Mouse (Mus musculus) C2C12 (cell line): ENCODE data around the gene Lima1.
"Not testable (repeated sequence)": the region's sequence is repeated elsewhere in the genome, so short reads cannot be mapped to it uniquely, and the experiment has no call there.

ENCODE experiments used
- CTCF ChIP-seq: IDR thresholded peaks from one replicate; pipeline ENCODE4 v1.5.1; 2011; ENCODE audit not compliant: control insufficient read depth, insufficient read depth, insufficient read length
- FOSL1 ChIP-seq: IDR thresholded peaks from one replicate; pipeline ENCODE4 v1.8.0; 2011; ENCODE audit warnings: mild to moderate bottlenecking, low read length; ENCODE audit not compliant: poor library complexity, insufficient read depth, severe bottlenecking
- MAX ChIP-seq: IDR thresholded peaks from one replicate; pipeline ENCODE4 v1.6.1; 2011; ENCODE audit warnings: mild to moderate bottlenecking, control low read depth
- MYOD1 ChIP-seq: IDR thresholded peaks from one replicate; pipeline ENCODE4 v1.6.1; 2011; ENCODE audit warnings: low read depth; ENCODE audit not compliant: control insufficient read depth, insufficient read length
- MYOG ChIP-seq: IDR thresholded peaks from one replicate; pipeline ENCODE4 v1.6.1; 2011; ENCODE audit not compliant: control insufficient read depth, insufficient read length; ENCODE audit errors: extremely low read depth
- USF1 ChIP-seq: IDR thresholded peaks from one replicate; pipeline ENCODE4 v1.6.1; 2011; ENCODE audit warnings: low read depth, mild to moderate bottlenecking, control low read depth, moderate library complexity

- TF ChIP-seq CTCF, MAX, USF1, FOSL1, MYOG, MYOD1: not testable (repeated sequence)
These were observed 52.8 kb downstream of the Lima1 start for GRCm38 (mm10) chr15:99822501-99822900.
